Mouse (Mus musculus) megakaryocyte-erythroid progenitor cell, adult 5-6 weeks (primary cell): ENCODE data around the gene Gm21891. TPM values are rescaled to one million over a fixed set of nuclear protein-coding genes. Genes with fewer than 3 reads are reported as not detected.
"Not testable (repeated sequence)": the region's sequence is repeated elsewhere in the genome, so short reads cannot be mapped to it uniquely, and the experiment has no call there.

Experiments used
- ATAC-seq: replicated peaks from 2 replicates; pipeline ENCODE4 v1.8.0; 2016; ENCODE audit warnings: mild to moderate bottlenecking, inconsistent platforms; ENCODE audit not compliant: severe bottlenecking, poor library complexity, low FRiP score, low TSS enrichment
- total RNA-seq, 2 experiments: library from RNA; stranded (forward) in 1 of 2; stranded (reverse) in 1 of 2; fragments of 200-1000, 215-1000 nt in 1 of 2; fragments of >200 nt in 1 of 2; fragmentation: Nextera tagmentation in 1 of 2; gene quantifications; 2 replicates each; pipeline ENCODE4 v1.2.3; 2014 to 2017

Gene Gm21891
- total RNA-seq (2014; fragmentation: Nextera tagmentation), result not detected in 2 replicates
- not detected in 2 replicates for total RNA-seq (2017)

- ATAC-seq, result not testable (repeated sequence)
Measured at GRCm38 (mm10) chrY:13133392-13133791, at the start of gene Gm21891. Gene Gm21891 (minus strand): TSS chrY:13133492.

GRCm38 (mm10) chrY:13161668-13162067 lies 28.4 kb upstream of the Gm21891 start, which contains the start of gene Gm21425:
Gene Gm21425 (plus strand): TSS chrY:13161968.
- ATAC-seq, result not testable (repeated sequence)

Other genes starting within 250 kb of the Gm21891 start
- gene Gm20807, start 90.6 kb downstream of the Gm21891 start, total RNA-seq (2014; fragmentation: Nextera tagmentation), result not detected in 2 replicates
- not detected in 2 replicates for gene Gm20807, start 90.6 kb downstream of the Gm21891 start, total RNA-seq (2017)
- gene Gm21425, start 28.5 kb upstream of the Gm21891 start, total RNA-seq (2014; fragmentation: Nextera tagmentation), result not detected in 2 replicates
- gene Gm21425, start 28.5 kb upstream of the Gm21891 start, total RNA-seq (2017), result not detected in 2 replicates
- gene Gm21828, start 90.4 kb upstream of the Gm21891 start, total RNA-seq (2014; fragmentation: Nextera tagmentation), result not detected in 2 replicates
- not detected in 2 replicates for gene Gm21828, start 90.4 kb upstream of the Gm21891 start, total RNA-seq (2017)
- not detected in 2 replicates for gene Gm21440, start 118.9 kb upstream of the Gm21891 start, total RNA-seq (2014; fragmentation: Nextera tagmentation)
- gene Gm21440, start 118.9 kb upstream of the Gm21891 start, total RNA-seq (2017), result not detected in 2 replicates
- gene Gm21454, start 119.0 kb upstream of the Gm21891 start, total RNA-seq (2014; fragmentation: Nextera tagmentation), result not detected in 2 replicates
- not detected in 2 replicates for gene Gm21454, start 119.0 kb upstream of the Gm21891 start, total RNA-seq (2017)
- gene Gm21725, start 215.6 kb upstream of the Gm21891 start, total RNA-seq (2014; fragmentation: Nextera tagmentation), result not detected in 2 replicates
- not detected in 2 replicates for gene Gm21725, start 215.6 kb upstream of the Gm21891 start, total RNA-seq (2017)